Mouse (Mus musculus): ENCODE results near the gene Tdo2. TPM values are rescaled to one million over a fixed set of nuclear protein-coding genes. Genes with fewer than 3 reads are reported as not detected.

Tdo2 gene
- 0.07 TPM for polyA plus RNA-seq (2015; fragmentation: Illumina TruSeq; extraction: RNeasy Lipid Tissue Mini Kit (QIAGEN cat#74804); ENCODE audit: insufficient read depth, low replicate concordance)

GRCm38 (mm10) chr3:81976102-81976501 lies at the start of gene Tdo2:
TSS of gene Tdo2 (minus strand) at chr3:81976202.

GRCm38 (mm10) chr3:81981990-81982389 lies 6.0 kb upstream of the Tdo2 start, which contains the start of gene Asic5:
TSS of gene Asic5 (plus strand) at chr3:81982290.

GRCm38 (mm10) chr3:81932141-81933101 lies 43.6 kb downstream of the Tdo2 start, which contains the start of gene Ctso:
TSS of gene Ctso (plus strand) at chr3:81932601.

Other genes starting within 250 kb of the Tdo2 start
- 102 TPM for gene Ctso, start 43.6 kb downstream of the Tdo2 start, polyA plus RNA-seq (2015; fragmentation: Illumina TruSeq; extraction: RNeasy Lipid Tissue Mini Kit (QIAGEN cat#74804); ENCODE audit: insufficient read depth, low replicate concordance)
- not detected for gene Asic5, start 6.1 kb upstream of the Tdo2 start, polyA plus RNA-seq (2015; fragmentation: Illumina TruSeq; extraction: RNeasy Lipid Tissue Mini Kit (QIAGEN cat#74804); ENCODE audit: insufficient read depth, low replicate concordance)
- gene Gucy1b1, start 98.5 kb upstream of the Tdo2 start, polyA plus RNA-seq (2015; fragmentation: Illumina TruSeq; extraction: RNeasy Lipid Tissue Mini Kit (QIAGEN cat#74804); ENCODE audit: insufficient read depth, low replicate concordance): 13.2 TPM
- 39.5 TPM for gene Gucy1a1, start 169.6 kb upstream of the Tdo2 start, polyA plus RNA-seq (2015; fragmentation: Illumina TruSeq; extraction: RNeasy Lipid Tissue Mini Kit (QIAGEN cat#74804); ENCODE audit: insufficient read depth, low replicate concordance)

Data from spleen, adult 10 weeks (tissue).